Mouse (Mus musculus): ENCODE measurements at regions not wholly inside any gene's neighbourhood (a gene's known extent, or its start where the extent isn't known, plus 50 kb on each side); places are given as distances from the start of the nearest gene placed in this dataset.

- TF ChIP-seq CTCF (IDR thresholded peaks at IDR 0.05) (no peak), EP300 (IDR thresholded peaks at IDR 0.05) (no peak)
These were observed 1135.4 kb upstream of the Lrrc6 start for GRCm38 (mm10) chr15:67636155-67636554.

Data from lung, postnatal 0 days (tissue).